Mouse (Mus musculus) lung, postnatal 36 days (tissue): Measurements from ENCODE around the gene Elk4.

Source experiments
- DNase-seq: peaks from one replicate; pipeline ENCODE4 v3.0.0; 2022; ENCODE audit warnings: mixed read lengths

Elk4 gene

DNA sequence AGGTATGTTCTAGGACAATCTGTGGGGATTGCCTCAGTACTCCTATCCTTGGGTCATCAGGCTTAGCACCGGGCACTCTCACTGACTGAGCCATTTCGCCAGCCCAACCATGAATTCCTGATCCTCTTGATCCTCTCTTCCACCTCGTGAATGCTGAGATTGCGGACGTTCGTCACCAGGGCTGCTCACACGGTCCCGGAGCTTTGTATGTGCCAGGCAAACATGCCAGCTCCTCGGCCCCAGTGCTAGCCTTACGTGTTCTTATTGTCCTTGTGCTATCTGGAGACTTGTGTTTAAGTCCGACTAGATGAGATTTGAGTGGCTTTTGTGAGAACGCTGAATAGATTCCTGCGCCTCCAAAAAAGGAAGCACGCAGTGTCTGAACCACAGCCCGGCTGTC is 20.0 kb upstream of the Elk4 start:
- DNase-seq = no peak

DNA sequence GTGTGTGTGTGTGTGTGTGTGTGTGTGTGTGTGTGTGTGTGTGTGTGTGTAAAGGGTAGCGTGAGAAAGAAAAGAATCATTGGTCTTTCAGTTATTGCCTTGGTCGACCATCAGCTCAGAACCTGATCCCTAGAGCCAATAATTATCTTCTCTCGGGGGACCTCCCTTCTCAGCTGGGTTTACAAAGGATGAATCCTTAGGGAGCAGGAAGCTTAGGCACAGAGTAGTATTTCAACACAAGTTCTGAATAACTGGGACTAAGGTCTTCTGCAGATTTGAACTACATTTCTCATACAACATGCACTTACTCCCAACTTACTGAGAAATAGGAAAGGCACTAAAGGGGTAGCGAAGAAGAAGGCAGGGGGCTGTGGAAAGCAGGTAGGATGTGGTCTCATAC is 17.9 kb upstream of the Elk4 start:
- DNase-seq = no peak

DNA sequence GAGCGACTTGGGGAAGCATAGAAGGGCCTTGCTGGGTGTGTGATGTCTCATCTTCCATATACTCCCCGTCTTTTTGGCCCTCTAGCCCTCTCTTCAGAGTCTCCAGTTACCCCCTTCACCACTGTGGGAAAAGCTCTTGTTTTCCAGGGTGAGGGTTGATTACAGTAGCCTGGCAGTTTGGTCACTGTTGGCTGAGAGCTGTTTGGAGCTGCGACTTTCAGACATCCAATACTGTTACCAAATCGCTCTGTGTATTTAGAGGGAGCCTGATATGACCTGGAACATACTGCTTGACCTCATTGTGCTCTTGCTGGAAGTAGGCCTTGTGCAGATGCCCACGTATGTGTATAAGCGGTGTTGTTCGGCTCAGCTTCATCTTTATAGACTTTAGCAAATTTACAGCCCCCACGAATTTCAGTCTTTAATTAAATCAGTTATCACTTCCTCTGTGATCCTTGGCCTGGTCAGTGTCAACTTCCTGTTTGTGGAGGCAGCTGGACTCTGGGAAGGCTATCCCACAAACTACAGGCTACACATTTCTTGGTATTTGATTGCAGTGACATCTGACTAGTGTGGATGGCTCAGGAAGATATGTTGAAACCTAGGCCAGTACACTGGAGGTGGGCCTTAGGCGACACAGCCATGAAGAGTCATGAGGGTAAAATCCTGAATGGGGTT is 17.2 kb upstream of the Elk4 start:
- DNase-seq = no peak

DNA sequence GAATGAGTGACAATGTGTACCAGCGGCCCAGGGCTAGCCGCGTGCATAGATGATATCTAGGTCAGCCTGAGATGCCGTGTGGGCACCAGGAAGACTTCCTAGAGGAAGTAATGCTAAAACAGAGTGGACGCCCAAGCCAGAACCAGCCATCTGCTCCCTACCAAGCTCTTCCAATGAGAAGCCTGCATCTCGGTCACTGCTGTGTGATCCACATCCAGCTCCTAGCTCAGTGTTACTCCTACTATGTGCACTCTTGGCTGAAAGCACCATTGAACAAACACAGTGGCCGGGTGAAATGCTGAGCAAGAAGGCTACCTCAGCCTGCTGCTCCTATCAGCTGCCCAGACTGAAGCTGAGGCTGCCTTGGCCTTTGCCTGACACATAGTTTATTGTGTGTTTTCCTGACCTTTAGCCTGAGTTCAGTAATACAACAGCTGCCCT is 14.8 kb upstream of the Elk4 start:
- DNase-seq = no peak

DNA sequence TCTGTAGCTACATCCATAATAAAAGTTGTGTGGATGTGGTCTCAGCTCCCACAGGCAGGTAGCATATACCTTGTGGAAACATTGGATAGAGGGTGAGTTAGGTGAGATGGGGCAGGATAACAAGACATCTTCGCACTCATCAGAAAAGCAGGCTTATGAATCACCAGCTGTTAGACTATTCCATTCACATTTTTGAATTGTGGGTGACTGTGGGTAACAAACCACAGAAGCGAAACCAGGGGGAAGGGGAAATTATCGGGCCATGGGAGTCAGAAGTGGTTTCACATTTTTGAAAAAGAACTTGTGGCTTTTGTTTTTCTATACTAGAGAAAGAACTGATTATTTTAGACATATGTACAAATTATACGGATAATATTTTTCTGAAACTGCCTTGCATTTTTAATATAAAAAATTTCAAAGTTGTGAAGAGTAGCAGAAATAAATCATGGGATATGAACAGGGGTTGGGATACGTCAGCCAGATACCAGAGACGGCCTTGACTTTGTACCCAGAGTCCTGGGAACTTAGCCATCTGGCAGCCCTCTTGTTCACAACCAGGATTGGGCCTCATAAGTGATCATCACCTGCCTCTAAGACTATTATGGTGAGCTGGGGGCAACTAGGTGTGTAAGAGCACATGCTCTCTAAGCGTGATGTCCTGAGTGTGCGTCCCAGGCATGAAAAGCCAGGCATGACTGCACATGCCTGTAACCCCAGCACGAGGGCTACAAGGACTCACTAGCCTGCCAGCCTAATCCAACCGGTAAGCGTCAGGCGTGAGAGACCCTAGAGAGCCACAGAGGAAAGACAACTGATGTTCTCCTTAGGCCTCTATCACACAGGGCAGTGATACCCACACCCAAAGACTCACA is 14.0 kb upstream of the Elk4 start:
- no peak for DNase-seq

DNA sequence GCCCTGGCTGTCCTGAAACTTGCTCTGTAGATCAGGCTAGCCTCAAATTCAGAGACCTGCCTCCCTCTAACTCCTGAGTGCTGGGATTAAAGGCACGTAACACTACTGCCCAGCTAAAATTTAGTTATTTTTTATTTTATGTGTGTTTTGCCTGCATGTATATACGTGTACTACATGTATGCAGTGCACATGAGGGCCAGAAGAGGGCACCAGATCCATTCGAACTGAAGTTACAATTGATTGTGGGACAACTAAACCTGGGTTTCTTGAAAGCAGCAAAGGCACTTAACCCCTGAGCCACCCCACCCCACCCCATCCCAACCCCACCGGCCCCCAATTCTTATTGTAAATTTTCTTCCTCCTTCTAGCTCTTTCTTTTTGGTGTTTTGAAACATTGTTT is 12.3 kb upstream of the Elk4 start:
- peak; percentile 90 for DNase-seq

DNA sequence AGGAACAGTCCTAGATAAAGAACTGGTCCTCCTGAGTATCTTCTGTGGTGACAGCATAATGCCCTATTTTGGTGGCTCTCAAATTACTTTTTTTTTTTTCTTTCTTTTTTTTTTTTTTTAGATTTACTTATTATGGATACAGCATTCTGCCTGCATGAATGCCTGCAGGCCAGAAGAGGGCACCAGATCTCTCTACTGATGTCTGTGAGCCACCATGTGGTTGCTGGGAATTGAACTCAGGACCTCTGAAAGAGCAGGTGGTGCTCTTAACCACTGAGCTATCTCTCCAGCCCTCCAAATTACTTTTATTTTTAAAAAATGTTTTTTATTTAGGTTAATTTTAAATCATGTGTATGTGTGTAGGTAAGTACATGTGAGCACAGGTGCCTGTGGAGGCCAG is 6.9 kb upstream of the Elk4 start:
- DNase-seq = peak; percentile 34

DNA sequence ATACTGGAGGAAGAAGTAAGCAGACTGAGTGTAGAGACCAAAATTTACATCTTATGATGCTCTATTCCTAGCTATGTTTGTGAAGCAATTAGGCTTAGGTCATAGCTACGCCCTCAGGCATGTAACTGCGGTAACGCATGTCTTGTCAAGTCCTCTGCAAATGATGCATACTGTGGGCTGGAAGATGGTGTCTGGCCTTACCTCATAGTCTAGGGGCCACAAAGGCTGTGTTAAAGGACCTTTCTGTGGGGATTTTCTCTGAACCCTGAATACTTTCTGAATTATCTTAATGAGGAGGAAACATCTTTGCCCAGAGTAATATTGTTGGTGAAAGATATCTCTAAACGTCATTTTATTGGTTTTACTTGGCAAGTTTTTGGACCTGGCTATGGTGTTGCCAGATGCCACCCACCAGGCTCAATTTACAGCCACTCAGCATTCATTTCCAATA is 5.5 kb upstream of the Elk4 start:
- DNase-seq = no peak

DNA sequence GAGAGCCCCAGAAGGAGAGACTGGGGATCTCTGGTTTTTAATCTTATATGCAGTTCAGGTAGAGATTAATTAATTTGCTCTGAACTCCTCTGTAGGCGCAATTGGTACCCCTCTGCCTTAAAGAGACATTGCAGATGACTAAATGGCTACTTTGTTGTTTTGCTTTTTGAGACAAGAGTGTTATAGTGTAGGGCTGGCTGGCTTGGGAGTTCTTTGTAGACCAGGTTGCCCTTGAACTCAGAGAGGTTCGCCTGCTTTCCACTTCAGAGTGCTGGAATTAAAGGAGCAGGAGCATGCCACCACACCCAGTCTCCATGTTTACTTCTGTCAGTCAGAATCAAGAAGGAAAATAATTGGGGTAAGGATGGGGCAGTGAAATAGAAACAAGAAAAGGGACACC is 4.3 kb upstream of the Elk4 start:
- DNase-seq = no peak

DNA sequence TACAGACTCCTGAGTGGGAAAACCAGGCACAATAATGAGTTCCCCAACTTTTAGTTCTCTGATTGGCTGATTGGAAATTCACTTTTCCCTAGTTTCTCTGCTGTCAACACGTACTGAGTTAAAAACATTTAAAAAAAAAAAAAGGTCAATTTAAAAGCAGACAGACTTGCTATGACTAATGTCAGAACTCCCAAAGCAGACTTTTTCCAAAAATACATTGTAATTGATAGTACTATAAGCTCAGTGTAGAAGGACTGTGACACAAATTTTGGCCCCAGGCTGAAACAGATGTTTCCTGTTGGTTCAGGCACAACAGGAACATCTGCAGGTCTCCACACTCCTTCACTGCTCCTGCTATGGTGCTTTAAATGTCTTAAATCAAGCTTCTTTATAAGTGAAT is 3.6 kb upstream of the Elk4 start:
- DNase-seq = no peak

DNA sequence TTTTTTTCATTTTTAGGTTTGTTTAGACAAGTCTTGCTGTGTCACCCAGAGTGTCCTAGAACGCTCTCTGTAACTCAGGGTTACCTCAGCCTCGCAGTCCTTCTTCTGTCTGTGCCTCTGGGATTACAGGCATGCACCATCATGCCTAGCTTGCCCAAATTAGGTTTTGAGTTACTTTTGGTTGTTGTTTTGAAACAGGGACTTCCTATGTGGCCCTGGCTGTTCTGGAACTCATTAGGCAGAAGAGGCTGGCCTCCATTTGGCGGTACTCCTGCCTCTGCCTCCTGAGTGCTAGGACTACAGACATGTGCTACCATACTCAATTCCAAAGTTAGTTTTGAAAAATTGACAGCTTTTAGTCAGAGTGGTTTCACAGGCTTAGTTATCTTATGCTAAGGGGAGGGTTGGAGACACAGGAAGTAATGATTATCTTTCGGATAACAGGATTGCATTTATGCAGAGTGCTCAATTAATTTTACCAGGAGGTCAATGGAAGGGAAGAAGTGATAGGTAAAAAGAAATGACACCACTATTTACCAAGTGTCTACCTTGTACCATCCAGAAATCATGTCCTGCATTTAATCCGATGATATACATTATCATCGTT is 2.7 kb upstream of the Elk4 start:
- no peak for DNase-seq

DNA sequence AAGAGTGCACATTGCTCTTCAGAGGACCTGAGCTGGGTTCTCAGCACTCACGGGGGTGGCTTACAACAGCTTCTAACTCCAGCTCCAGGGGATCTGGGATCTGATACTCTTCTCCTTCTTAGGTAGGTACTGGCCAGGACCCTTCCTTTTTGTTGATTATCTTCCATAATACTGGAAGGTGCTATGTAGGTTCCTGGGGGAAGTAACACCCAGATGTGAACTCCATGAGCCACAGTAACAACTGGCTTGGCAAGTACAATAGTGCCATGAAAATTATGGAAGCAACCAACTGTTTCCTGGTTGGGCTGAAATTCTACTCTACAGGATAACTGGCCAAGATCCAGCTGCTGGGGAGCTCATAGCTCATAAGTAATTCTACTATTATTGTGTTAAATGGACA is 1.9 kb upstream of the Elk4 start:
- DNase-seq = no peak

DNA sequence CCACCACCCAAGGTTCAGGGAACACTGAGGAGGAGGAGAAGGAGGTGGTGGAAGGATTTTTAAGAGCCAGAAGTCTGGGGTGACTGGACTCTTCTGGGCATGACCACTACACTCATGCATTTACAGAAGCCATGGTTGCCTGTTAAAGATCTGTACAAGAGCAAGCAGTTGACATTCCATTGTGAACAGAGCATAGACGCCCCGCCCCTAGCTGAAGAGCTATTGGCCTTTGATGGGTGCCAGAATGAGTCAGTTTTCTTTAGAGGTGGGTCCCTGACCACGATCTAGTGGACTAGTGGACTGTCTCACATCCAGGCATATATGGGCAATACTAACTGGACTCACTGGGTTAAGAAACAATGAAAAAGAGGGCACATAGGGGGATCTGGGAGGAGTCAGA is 1.4 kb upstream of the Elk4 start:
- DNase-seq = peak; percentile 68

DNA sequence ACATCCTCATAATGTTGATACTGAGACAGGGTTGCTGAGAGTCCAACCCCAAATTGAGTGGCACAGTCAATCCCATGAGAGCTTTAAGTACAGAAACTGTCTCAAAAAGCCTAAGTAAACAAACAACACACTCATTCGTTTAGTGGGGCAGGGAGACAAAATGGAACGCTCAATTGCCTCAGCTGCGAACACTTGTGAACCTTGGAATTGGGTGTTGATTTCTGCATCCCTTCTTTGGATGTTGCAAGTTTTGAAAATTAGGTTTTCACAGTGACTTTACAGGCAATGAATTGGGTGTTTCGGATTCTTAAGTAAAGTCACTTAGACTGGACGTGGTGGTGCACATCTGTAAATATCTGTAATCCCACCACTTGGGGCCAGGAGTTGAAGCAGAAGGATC is 686 bp upstream of the Elk4 start:
- DNase-seq = peak; percentile 13

DNA sequence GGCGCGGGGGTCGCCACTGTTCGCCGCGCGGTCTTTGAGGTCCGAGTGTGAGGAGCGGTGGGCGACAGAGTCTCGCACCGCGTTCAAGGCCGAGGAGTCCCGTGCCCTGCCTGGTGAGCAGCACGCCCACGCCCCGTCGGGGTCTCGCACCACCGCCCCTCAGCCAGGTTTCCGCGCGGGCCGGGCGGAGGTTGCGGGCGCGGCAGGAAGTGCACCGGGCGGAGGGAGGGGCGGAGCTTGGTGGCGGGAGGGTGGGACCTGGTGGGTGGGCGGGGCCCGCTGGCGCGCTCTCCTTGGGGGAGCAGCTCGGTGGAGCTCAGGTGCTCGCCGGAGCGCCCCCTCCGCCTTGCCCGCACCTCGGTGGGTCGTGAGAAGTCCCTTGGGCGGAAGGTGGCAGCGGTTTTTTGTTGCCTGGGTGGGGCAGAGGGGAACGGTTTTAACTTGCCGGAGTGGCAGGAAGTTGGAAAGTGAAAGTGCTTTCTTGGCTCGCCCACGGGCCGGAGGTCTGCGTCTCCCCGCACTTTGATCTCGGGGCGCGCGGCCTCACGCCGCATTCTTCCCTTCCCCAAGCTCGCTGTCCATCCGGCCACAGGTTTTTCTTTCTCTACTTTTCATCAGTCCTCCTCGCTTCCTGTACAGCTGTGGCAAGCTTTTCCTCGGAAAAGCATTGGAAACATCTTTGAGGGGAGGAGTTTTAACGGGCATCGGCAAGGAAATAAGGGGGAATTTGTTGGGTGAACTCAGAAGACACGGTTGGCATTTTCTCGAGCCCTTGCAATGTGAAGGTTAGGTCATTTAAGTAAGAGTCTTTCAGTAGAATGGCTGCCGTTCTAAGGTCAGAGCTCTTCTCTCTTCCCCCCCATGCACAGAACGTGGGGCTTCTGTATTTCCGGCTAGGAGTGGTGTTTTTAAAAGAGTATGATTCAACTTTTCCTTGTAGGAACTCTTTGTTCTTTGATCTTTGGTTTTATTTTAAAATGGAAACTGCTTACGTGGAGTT is 721 bp downstream of the Elk4 start:
- DNase-seq = peak; percentile 86

DNA sequence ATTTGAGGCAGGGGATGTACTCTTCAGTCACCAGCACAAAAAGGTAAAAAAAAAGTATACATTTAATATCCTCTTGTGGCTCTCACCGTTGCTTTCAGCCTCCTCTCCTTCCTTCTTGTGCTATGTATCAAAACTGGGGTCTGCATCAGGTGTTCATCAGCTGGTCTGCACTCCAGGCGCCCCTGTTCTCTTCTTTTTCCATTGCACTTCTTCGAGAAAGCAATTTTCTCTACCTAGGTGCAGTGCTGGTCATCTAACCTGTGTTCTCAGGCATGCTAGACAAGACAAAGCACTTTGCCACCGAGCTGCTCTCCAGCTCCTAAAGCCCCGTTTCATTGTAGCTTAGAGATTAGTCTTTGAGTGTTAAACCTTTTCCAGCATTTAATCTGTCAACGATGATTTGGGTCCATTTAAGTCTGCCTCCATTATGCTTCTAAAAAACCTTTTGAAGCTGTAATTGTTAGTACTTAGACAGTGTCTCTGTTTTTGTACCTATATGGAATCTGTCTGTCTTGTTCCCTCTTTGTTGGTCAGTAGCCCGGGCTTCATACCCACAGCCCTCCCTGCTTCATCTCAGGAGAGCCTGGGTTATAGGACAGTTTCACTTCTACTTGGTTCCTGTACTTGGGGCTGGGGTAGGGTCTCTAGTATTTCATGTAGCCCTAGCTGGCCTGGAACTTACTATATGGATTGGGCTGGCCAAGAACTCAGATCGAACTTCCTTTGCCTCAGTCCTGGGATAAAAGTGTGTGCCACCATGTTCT is 1.7 kb downstream of the Elk4 start:
- DNase-seq = no peak

DNA sequence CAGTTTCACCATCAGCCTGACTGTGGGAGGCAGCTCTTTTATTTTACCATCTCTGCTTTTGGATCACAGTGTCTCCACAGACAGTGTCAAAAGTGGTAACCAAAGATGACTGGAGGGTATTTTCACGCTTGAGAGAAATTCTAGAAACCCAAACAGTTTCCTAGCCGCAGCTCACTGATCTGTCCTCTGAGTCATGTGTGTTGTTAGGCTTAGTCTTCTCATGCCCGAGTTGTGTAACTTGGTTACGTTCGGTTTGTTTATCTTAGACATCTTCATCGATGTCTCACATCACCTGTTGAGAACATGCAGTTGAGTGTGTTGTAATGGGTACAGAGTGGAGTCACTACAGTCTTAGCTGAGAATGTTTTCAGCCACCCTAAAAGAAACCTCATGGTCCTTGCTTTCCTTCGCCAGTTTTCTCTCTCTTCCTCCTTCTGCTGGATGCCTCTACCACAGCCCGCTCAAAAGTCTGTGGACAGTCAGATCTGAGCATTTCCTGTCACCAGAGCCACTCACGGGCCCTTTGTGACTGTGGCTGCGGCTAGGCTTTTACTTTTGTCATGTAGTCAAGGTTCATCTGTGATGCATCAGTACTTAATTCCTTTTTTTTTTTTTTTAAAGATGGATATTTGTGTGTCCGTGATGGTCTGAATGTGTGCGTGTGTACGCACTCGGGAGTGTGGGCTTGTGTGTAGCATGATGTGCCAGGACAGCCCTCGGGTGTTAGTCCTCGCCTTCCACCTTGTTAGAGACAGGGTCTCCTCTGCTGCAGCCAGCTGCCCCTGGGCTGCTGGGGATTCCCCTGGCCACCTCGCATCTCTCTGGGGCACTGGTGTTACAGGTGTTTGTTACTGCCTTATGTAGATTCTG is 3.5 kb downstream of the Elk4 start:
- peak; percentile 51 for DNase-seq

DNA sequence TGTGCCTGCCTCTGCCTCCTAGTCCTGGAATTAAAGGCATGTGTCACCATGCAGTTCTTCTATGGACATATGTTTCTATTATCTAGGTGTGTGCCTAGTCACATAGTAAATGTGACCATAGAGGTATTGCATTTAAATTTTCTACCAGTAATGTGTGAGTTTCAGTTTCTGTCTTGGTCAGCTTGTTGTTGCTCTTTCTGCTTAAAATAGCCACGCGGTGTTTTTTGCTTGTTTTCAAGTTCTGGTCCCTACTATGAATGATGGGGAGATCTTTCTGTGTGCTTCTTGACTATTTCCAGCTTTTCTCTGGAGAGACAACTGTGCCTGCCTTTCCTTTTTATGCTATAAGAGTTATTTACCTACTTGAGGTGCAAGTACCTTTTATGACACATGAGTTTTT is 4.4 kb downstream of the Elk4 start:
- DNase-seq = no peak

DNA sequence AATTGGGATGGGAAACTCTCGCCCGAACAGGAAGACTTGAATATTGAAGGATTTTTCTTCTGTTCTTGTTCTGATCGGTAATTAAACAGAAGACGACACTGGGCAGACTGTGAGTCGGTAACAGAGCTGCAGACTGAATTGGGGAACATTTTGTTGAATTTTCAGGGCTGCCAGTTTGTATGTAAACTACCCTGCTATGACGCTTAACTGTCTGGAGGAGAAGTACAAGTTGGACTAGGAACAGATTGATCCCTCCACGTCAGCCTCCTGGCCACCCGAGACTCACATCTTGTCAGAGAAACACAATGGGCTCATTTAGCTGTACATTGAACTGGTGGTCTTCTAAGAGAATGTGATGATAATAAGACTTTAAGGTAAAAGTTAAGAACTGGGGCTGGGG is 5.5 kb downstream of the Elk4 start:
- DNase-seq = no peak

DNA sequence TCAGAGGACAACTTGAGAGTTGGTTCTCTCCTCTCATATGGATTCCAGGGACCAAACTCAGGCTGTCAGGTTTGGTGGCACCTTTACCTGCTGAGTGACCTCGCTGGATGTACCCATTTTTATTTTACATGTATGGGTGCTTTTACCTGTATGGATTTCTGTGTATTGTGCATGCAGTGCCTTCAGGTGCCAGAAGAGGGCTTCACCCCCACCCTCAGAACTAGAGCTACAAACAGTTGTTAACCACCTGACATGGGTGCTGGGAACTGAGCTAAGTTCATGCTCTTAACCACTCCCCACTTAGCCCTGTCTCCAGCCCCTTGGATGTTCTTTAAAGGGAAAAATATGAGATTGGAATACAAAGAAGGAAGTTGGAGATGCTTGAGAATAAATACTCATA is 7.4 kb downstream of the Elk4 start:
- no peak for DNase-seq

DNA sequence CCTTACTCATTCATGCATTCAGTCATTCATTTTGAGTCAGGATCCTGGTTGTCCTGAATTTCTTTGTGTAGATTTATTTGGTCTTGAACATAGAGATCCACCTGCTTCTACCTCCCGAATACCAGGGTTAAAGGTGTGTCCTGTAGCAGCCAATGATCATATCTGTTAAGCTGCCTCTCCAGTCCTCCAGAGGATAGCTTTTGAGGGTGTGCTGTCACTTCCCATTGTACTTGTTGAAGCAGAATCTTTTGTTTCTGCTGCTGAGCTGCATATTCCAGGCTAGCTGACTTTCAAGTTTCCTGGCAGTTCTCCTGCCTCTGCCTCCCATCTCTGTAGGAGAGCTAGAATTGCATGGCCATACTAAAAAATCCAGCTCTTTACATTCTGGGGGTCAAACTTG is 9.3 kb downstream of the Elk4 start:
- DNase-seq = no peak
